Mouse (Mus musculus): ENCODE data around the gene Wdr93. TPM values are rescaled to one million over a fixed set of nuclear protein-coding genes. Genes with fewer than 3 reads are reported as not detected.

The Wdr93 gene
- polyA plus RNA-seq, 1 experiment from 2014 or later: 0.45 TPM

DNA sequence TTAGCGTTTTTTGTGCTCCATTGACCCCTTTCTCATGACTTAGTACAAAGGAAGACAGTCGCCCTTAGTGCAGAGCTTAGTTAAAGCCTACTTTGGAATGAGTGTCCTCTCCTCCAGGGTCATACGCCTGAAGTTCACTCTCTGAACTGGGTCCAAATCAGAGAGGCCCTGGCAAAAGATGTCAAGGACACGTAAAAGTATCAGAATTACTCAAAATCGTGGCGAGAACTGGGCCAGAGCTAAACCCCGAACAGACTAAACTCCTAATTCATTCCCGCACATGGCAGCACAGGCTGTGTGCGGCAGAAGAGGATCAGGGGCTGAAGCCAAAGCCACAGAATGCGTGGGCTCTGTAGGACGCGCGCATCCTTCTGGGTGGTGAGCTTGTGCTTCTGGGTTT, 11.5 kb upstream of the Wdr93 start:
- H3K9me3 ChIP-seq: no peaks in the 10 kb centered on the region
- 74% methylated on average over 13 of the region's 13 CpGs for whole genome bisulfite sequencing

DNA sequence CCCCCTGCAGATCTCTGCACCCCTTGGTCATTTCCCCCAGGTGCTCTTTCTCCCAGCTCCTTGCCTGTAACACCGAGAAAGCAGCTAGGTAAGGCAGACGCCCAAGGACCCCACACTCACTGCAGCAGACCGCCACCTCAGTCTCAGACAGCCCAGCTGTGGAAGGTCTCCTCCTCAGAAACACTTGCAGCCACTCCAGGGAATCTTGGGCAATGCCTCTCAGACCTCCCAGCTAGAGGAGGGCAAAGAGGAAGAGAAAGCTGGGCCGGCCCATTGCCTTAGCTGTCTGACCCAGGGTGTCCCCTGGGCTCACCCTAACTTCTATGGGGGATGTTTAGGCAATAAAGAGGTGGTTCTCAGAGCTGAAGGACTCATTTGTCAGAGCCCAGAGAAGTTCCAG, 10.3 kb upstream of the Wdr93 start, which contains the start of gene Plin1:
TSS of gene Plin1 (minus strand) at position 282 of the 400 bp plus-strand sequence.
- Histone ChIP-seq H3K9me3 (no peaks in the 10 kb centered on the region), H3K4me1 (peaks cover 15% of the 10 kb centered on the region), H3K36me3 (replicated peaks) (peaks cover 13% of the 10 kb centered on the region), H3K27me3 (ENCODE audit: poor library complexity, severe bottlenecking) (peaks cover 21% of the 10 kb centered on the region), H3K4me3 (no peak within 1 kb of the TSS), H3K27ac (no peak within 1 kb of the TSS)
- no peak for DNase-seq (ENCODE audit: extremely low spot score, low spot score)
- WGBS: 66% methylated on average over 4 of the region's 4 CpGs

More for the DNA sequence above, 11.5 kb upstream of the Wdr93 start:
- H3K4me1 ChIP-seq: peaks cover 15% of the 10 kb centered on the region
- no peak overlapping the region for H3K4me3 ChIP-seq
- peaks cover 27% of the 10 kb centered on the region for H3K27me3 ChIP-seq (ENCODE audit: poor library complexity, severe bottlenecking)
- H3K27ac ChIP-seq: no peak overlapping the region
- no peak for DNase-seq (ENCODE audit: extremely low spot score, low spot score)
- peaks cover 2% of the 10 kb centered on the region; the same call in 1 of the 2 replicates for H3K36me3 ChIP-seq (replicated peaks)

DNA sequence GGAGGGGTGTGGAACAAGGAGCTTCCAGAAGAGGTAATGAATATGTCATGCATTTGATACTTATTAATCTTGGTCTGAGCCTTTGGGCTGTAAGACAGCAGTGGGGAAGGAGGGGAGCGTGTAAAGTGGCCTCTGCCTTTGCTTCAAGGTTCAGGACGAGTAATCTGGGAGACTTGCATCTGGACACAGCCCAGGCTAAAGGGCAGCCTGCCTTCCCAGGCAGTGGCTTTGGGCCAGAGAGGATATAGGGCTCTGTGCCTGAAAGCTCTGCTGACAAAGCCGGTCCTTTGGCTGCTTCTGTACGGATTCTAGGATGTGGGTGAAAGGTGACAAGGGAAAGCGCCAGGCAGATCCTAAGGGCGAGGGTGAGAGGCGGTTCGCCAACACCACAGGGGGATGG, 8.4 kb upstream of the Wdr93 start:
- Histone ChIP-seq H3K27me3 (ENCODE audit: poor library complexity, severe bottlenecking) (peaks cover 8% of the 10 kb centered on the region; the same call in 1 of the 2 replicates), H3K36me3 (replicated peaks) (peaks cover 17% of the 10 kb centered on the region), H3K9me3 (no peaks in the 10 kb centered on the region), H3K4me3 (no peak overlapping the region), H3K4me1 (peaks cover 6% of the 10 kb centered on the region), H3K27ac (no peak overlapping the region)
- no peak for DNase-seq (ENCODE audit: extremely low spot score, low spot score)
- 85% methylated on average over 8 of the region's 8 CpGs for WGBS

DNA sequence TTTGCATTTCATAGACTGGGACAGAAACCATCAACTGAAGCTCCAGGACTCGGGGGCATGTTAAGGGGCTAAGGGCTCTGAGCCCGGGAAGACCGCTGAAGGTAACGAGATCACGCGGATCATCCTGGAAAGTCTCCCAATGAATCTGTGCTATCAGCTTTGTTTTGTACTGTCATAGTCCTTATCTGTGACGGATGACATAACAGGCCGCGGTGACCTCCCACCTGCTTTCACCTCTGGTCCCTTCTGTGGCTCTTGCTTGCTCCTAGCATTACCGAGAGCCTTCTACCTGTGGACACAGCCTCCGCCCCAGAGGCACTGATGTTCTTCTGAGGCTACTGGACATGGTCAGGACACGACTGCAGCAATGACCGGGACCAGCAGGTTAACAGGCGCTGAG, 6.5 kb upstream of the Wdr93 start:
- Histone ChIP-seq H3K4me3 (no peak overlapping the region), H3K4me1 (peaks cover 2% of the 10 kb centered on the region; the same call in 1 of the 2 replicates), H3K27me3 (ENCODE audit: poor library complexity, severe bottlenecking) (no peaks in the 10 kb centered on the region), H3K9me3 (no peaks in the 10 kb centered on the region), H3K27ac (no peak overlapping the region), H3K36me3 (replicated peaks) (peaks cover 17% of the 10 kb centered on the region)
- 94% methylated on average over 14 of the region's 14 CpGs for WGBS
- no peak for DNase-seq (ENCODE audit: extremely low spot score, low spot score)

DNA sequence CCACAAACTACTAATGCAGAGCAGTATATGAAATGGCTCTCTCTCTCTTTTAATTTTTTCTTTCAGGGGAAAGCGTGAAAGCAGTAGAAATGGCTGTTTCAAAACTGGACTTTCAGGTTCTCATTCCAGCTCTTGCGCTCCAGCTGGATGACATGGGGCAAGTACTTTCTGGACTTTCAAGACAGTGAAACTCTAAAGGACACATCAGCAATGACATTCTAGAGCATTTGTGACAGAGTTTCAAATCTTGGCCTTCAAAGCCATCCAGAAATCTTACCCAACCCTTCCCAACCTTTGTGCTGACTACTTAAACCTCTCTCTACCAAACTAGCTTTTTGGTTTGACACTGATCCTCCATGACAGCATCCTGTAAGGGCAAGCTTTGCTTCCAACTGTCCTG, 4.0 kb upstream of the Wdr93 start:
- no peaks in the 10 kb centered on the region for H3K9me3 ChIP-seq
- DNase-seq (ENCODE audit: extremely low spot score, low spot score): no peak
- peaks cover 17% of the 10 kb centered on the region for H3K36me3 ChIP-seq (replicated peaks)
- H3K4me3 ChIP-seq: no peak overlapping the region
- peaks cover 16% of the 10 kb centered on the region for H3K4me1 ChIP-seq
- H3K27ac ChIP-seq: no peak overlapping the region
- 94% methylated on average over 2 of the region's 2 CpGs for WGBS
- H3K27me3 ChIP-seq (ENCODE audit: poor library complexity, severe bottlenecking): 0 out of 2 replicates have a peak, but pooled peaks cover 5% of the 10 kb centered on the region

DNA sequence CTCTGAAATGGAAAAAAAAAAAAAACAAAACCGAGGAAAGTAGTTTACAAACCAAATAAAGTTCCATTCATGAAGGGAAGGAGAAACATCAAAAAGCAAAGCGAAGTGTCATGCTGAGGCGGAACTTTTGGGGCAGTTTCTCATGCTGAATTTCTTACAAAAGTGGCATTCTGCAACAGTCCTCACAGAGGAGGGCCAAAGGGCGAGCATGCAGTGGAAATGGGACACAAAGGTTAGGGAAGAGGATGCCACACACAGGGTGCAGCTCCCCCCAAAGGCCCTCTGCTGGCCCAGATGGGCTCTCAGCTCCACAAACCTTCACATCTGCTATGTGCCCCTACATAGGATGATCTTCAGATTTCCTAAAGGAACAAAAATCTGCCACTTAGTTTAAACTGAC, 2.7 kb upstream of the Wdr93 start:
- H3K9me3 ChIP-seq: no peaks in the 10 kb centered on the region
- peaks cover 17% of the 10 kb centered on the region for H3K36me3 ChIP-seq (replicated peaks)
- DNase-seq (ENCODE audit: extremely low spot score, low spot score): no peak
- H3K4me1 ChIP-seq: peaks cover 16% of the 10 kb centered on the region
- 84% methylated on average over 4 of the region's 4 CpGs for WGBS
- H3K27me3 ChIP-seq (ENCODE audit: poor library complexity, severe bottlenecking): 0 out of 2 replicates have a peak, but pooled peaks cover 5% of the 10 kb centered on the region
- H3K27ac ChIP-seq: no peak overlapping the region
- H3K4me3 ChIP-seq: no peak overlapping the region

DNA sequence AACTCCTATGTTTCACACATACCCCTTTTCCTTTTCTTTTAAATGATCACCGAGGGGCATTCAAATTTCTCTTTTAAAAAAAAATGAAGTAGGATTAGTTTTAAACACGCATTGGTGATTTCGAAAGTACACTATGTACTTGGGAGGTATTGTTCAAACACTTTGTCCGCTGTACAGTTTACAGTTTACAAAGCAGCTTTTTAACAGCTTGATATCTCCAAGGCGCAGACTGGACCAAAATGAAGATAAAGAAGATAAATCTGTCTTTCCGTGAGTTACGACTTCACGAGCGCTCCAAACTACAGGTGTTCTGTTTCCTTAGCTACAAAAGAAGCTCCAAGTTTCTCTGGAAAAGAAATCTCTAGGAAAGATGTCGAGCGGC, 695 bp upstream of the Wdr93 start:
- H3K4me1 ChIP-seq: peaks cover 16% of the 10 kb centered on the region
- H3K27me3 ChIP-seq (ENCODE audit: poor library complexity, severe bottlenecking): 0 out of 2 replicates have a peak, but pooled peaks cover 5% of the 10 kb centered on the region
- H3K27ac ChIP-seq: peak overlapping the region; percentile 82
- H3K4me3 ChIP-seq: peak overlapping the region; percentile 80
- WGBS: 24% methylated on average over 11 of the region's 11 CpGs
- DNase-seq (ENCODE audit: extremely low spot score, low spot score): no peak
- H3K36me3 ChIP-seq (replicated peaks): peaks cover 8% of the 10 kb centered on the region
- H3K9me3 ChIP-seq: no peaks in the 10 kb centered on the region

DNA sequence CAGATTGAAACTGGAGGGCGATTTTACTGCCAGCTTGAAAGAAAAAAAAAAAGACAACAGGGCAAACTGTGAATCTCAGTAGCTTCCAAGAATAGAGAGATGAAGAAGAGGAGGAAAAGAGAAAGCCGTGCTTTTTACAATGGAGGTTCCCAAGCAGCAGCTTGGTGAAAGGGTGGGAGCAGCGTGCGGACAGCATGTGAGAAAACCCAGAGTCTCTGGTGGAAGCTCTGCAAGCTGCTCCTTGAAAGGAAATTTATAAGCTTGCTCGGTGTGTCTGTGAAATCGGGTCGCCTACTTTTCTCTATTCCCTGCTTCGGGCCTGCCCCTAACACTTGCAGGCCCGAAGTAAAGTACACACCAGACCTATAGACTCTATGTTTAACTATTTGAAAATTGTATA, 1.1 kb downstream of the Wdr93 start:
- Histone ChIP-seq H3K36me3 (replicated peaks) (no peaks in the 10 kb centered on the region), H3K27ac (no peak overlapping the region), H3K9me3 (no peaks in the 10 kb centered on the region), H3K27me3 (ENCODE audit: poor library complexity, severe bottlenecking) (0 out of 2 replicates have a peak, but pooled peaks cover 5% of the 10 kb centered on the region), H3K4me1 (peaks cover 16% of the 10 kb centered on the region), H3K4me3 (no peak overlapping the region)
- WGBS: 93% methylated on average over 9 of the region's 9 CpGs
- DNase-seq (ENCODE audit: extremely low spot score, low spot score): no peak

DNA sequence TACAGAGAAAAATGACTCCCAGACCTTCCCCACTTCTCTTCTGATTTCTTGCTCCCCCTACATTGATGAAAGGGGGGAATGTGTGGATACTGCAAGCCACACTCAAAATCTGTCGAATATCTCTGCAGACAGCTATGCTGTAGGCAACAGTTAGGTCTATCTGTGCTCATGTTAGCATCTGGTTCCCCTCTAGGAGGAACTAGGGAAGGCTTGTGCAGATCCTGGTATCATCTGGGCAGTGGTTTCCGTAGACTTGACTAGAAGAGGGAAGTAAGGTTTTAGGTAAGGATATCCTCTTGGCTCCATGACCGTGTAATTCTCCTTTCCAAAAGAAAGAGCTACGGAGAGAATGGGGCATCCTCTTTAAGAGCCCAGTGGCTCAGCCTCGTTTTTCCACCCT, 1.6 kb downstream of the Wdr93 start:
- WGBS: 82% methylated on average over 5 of the region's 5 CpGs
- Histone ChIP-seq H3K27me3 (ENCODE audit: poor library complexity, severe bottlenecking) (0 out of 2 replicates have a peak, but pooled peaks cover 5% of the 10 kb centered on the region), H3K4me3 (no peak overlapping the region), H3K4me1 (peaks cover 16% of the 10 kb centered on the region), H3K27ac (no peak overlapping the region), H3K9me3 (no peaks in the 10 kb centered on the region), H3K36me3 (replicated peaks) (no peaks in the 10 kb centered on the region)
- no peak for DNase-seq (ENCODE audit: extremely low spot score, low spot score)

DNA sequence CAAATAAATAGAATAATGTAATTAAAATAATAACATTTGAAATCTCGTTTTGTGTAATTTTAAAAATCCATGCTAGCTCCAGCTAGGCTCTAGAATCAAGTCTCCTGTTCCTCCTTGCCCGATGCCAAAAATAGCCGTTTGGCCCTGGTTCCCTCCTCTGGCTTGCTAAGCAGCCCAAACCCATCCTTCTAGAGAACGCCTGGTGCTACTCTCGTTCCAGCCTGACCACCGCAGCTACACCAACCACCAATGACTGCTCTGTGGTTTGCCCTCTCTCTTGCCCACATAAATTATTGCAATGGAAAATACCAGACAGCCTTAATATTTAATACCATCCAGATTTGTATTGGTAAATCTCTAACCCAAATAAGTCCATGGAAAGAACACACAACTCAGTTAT, 4.7 kb downstream of the Wdr93 start:
- Histone ChIP-seq H3K4me3 (no peak overlapping the region), H3K36me3 (replicated peaks) (no peaks in the 10 kb centered on the region), H3K27ac (no peak overlapping the region), H3K27me3 (ENCODE audit: poor library complexity, severe bottlenecking) (no peaks in the 10 kb centered on the region), H3K4me1 (peaks cover 8% of the 10 kb centered on the region), H3K9me3 (no peaks in the 10 kb centered on the region)
- DNase-seq (ENCODE audit: extremely low spot score, low spot score): no peak
- WGBS: 86% methylated on average over 6 of the region's 6 CpGs

DNA sequence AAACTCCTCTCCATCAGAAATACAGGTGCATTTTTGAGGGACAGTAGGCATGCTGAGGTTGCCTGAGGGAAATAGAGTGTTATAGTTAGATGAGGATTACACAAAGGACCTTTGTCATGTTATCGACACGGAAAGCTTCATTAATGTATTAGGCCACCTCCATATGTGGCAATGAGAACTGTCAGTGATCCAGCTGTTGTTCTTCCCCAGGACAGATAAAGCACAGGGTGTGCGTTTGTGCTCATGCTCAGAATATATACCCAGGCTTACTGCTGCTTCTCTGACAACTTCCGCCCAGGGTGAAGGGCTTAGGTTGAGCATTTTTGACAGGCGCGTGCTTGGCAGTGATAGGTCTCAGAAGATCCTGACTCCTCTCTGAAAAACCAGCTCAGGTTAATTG, 6.5 kb downstream of the Wdr93 start:
- no peak overlapping the region for H3K4me3 ChIP-seq
- H3K27ac ChIP-seq: no peak overlapping the region
- H3K27me3 ChIP-seq (ENCODE audit: poor library complexity, severe bottlenecking): no peaks in the 10 kb centered on the region
- no peak for DNase-seq (ENCODE audit: extremely low spot score, low spot score)
- no peaks in the 10 kb centered on the region for H3K36me3 ChIP-seq (replicated peaks)
- 89% methylated on average over 6 of the region's 6 CpGs for WGBS
- no peaks in the 10 kb centered on the region for H3K9me3 ChIP-seq
- H3K4me1 ChIP-seq: no peaks in the 10 kb centered on the region

DNA sequence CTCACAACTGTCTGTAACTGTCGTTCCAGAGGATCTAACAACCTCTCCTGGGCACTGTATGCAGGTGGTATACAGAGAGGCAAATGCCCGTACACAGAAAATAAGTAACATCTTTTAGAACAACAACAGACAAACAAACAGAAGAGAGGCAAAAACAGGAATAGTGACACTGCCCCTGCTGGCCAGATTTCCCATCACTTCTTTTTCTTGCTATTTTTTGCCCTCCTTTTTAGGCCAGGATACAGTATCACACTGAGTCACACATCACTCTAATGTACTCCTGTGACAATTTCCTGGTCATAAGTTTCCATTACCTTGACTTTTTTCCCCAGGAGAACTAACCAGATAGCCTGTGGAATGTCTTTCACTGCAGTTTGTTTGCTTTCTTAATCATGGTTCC, 13.4 kb downstream of the Wdr93 start:
- Histone ChIP-seq H3K27me3 (ENCODE audit: poor library complexity, severe bottlenecking) (no peaks in the 10 kb centered on the region), H3K27ac (no peak overlapping the region), H3K4me3 (no peak overlapping the region), H3K36me3 (replicated peaks) (no peaks in the 10 kb centered on the region), H3K4me1 (no peaks in the 10 kb centered on the region), H3K9me3 (no peaks in the 10 kb centered on the region)
- WGBS: 54% methylated on average over 2 of the region's 2 CpGs
- DNase-seq (ENCODE audit: extremely low spot score, low spot score): no peak

DNA sequence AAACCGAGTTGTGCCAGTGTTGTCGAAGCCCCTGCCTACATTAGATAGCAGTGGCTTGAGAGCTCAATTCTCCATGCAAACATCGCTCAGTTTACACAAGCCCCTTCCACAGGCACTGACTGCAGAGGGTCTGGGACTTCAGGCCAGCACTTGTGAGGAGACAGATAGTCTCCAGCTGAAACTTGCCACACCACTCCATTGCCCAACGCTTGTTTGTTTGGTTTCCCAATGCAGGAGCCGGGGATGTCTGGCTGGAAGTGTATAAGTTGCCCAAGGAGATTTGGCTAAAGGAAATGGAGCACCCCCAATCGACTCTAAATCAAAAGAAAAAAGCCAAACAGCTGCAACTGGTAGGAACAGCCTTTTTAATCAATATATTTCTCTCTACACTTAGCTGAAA, 15.2 kb downstream of the Wdr93 start:
- Histone ChIP-seq H3K36me3 (replicated peaks) (no peaks in the 10 kb centered on the region), H3K4me1 (no peaks in the 10 kb centered on the region), H3K4me3 (no peak overlapping the region), H3K9me3 (no peaks in the 10 kb centered on the region), H3K27ac (no peak overlapping the region), H3K27me3 (ENCODE audit: poor library complexity, severe bottlenecking) (no peaks in the 10 kb centered on the region)
- DNase-seq (ENCODE audit: extremely low spot score, low spot score): no peak
- 81% methylated on average over 6 of the region's 6 CpGs for WGBS

DNA sequence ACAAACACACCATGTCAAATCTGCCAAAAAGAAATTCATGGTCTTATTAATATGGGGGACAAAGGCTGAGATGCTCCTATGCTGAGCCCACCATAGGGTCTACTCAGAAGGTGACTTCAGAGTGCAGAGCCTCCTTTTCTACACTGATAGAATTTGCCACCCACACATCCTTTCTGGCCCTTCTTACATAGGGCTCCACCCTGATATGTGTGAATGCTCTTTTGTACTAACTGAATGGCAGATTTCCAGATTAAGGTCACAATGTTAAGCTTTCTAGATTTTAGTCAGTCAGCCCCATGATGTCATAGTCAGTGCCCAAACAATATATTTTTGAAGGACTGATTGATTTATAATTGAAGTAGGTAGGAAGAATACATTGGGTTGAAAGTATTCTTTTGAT, 16.8 kb downstream of the Wdr93 start:
- no peaks in the 10 kb centered on the region for H3K27me3 ChIP-seq (ENCODE audit: poor library complexity, severe bottlenecking)
- H3K4me1 ChIP-seq: no peaks in the 10 kb centered on the region
- no peaks in the 10 kb centered on the region for H3K9me3 ChIP-seq
- no peak overlapping the region for H3K27ac ChIP-seq
- no peak for DNase-seq (ENCODE audit: extremely low spot score, low spot score)
- no peaks in the 10 kb centered on the region for H3K36me3 ChIP-seq (replicated peaks)
- H3K4me3 ChIP-seq: no peak overlapping the region

Data from forebrain, embryonic 10.5 days (tissue).